Mouse (Mus musculus) large intestine, adult 2 months (tissue): ENCODE results near the gene Stat6. TPM values are rescaled to one million over a fixed set of nuclear protein-coding genes. Genes with fewer than 3 reads are reported as not detected.

Experiments
- DNase-seq: peaks from one replicate; pipeline ENCODE4 v3.0.0-alpha.2; 2012; ENCODE audit warnings: low read depth, low spot score
- WGBS: fragments of 180-500 bp; shearing (Covaris S2); methylation state at CpG from one replicate; pipeline ENCODE4 v1.1.7; 2018; 5-methylcytosine and 5-hydroxymethylcytosine counted together
- polyA plus RNA-seq: library from polyadenylated mRNA; depleted of rRNA; stranded (reverse); fragments of >200 nt; gene quantifications from 2 replicates; pipeline ENCODE4 v1.2.3, GENCODE M21; 2012; rRNA removed

Gene Stat6
- polyA plus RNA-seq = 67.5 and 122 TPM in 2 replicates

DNA sequence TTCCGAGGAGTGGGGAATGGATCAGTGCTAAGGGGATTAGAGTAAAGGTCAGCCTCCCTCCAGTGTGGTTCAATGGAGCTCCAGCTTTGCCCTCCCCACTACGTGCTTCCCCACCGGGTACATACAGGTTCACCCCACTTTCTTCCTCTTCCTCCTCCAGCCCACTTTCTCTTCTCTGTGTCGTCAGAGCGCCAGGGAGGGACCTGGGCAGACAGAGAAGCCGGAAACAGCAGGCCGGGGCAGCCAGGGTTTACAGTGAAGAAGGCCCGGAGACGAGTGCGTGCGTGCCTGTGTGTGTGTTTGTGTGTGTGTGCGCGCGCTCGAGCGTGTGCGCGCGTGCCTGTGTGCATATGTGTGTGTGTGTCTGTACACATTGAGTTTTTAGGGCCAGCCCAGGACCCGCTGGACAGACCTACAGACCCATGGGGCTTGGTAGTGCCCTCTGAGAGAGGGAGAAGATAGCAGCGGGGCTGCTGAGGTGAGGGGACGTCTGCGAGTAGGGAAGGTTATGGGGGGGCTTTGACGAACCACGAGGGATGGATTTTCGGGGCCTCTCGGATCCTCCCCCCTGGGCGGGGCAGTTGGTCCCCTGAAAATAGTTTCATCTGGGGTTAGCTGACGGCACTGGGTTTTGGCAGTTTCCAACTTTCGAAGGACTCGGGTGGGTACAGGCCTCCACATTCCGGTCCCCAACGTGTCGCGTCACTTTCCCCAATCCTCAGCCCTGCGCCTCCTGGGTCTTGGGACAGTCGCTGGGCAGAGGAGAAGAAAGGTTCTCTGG is at the start of gene Stat6:
Gene Stat6, plus strand, starts transcription at position 215 of the 781 bp plus-strand sequence.
- under 1% methylated on average over 37 of the region's 37 CpGs for WGBS
- DNase-seq = no peak

DNA sequence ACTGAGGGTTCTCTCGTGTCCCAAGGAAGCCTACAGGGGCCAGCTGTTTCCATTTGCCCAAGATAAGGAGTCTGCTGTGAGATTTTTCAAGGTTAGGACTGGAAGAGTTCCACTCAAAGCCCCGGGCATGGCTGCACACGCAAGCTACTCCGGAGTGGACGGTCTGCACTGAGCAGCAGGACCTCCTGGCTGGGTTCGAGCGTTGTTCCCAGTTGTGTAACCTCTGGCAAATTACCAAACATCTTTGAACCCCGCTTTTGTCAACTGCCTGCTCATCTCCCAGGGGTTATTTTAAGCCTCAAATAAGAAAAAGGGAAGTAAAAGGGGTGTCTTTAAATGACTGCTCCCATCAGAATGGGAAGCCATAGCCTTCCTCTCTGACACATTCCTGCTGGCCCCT is 48.4 kb upstream of the Stat6 start:
- 86% methylated on average over 8 of the region's 8 CpGs for WGBS
- DNase-seq = no peak

DNA sequence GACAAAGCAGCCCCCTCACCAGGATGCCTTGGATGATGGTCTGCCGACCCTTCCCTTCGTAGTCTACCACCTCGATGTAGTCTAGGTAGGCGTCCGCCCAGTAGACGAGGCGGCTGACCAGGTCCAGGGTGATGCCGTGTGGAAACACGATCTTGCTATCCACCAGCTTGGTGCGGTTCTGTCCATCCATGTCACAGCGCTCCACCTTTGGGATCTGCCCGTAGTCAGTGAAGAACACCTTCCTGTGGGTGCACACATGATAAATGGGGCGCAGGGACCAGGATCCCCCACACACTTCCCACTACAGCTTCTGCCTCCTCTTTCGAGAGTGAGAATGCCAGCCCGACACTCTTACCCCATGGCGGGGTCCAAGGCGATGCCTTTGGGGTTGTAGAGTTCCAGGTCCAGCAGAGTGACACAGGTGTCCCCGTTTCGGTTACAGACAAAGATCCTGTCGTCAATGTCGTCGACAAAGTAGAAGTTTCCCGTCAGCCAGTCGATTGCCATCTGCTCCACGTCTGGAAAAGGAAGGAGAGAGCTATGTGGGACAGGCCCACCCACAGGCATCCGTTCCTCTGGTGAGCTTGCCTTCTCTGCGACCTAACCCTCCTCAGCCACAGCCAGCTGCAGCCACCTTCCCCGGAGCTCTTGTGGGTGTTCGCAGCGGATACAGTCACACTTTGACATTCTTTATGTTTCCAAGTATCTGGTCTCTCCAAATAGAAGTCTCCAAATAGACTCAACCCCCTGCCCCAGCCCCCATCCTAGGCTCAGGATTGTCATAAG is 47.7 kb upstream of the Stat6 start:
- no peak for DNase-seq
- WGBS = 89% methylated on average over 30 of the region's 30 CpGs

GRCm38 (mm10) chr10:127596321-127596941 is 46.4 kb upstream of the Stat6 start:
- WGBS = 29% methylated on average over 7 of the region's 7 CpGs
- DNase-seq = no peak

- no peak for DNase-seq
- 44% methylated on average over 5 of the region's 5 CpGs for WGBS
These were observed 45.4 kb upstream of the Stat6 start for GRCm38 (mm10) chr10:127597311-127597901.

GRCm38 (mm10) chr10:127598607-127599006 is 44.2 kb upstream of the Stat6 start:
- 82% methylated on average over 8 of the region's 8 CpGs for WGBS
- DNase-seq = no peak

DNA sequence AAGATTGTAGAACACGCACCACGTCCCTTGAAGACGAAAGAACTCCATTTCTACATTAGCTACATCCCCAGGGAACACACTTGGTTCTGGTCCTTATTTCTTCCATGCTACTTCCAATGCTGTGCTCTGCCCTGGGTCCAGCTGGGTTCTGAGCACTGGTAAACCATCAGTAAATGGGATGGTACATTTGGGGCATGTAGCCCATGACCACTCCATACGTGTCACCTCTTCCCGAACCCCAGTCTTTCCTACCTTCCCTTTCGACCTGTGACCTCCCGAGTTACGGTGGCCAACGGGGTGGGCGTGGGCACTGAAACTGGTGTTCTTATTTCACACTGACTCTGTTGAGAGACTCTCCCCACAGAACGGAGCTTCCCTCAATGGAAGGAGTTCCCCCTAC is 43.5 kb upstream of the Stat6 start:
- 86% methylated on average over 11 of the region's 11 CpGs for WGBS
- DNase-seq = no peak

- 39% methylated on average over 17 of the region's 17 CpGs for WGBS
- no peak for DNase-seq
These were observed 42.8 kb upstream of the Stat6 start for GRCm38 (mm10) chr10:127599779-127600541.

DNA sequence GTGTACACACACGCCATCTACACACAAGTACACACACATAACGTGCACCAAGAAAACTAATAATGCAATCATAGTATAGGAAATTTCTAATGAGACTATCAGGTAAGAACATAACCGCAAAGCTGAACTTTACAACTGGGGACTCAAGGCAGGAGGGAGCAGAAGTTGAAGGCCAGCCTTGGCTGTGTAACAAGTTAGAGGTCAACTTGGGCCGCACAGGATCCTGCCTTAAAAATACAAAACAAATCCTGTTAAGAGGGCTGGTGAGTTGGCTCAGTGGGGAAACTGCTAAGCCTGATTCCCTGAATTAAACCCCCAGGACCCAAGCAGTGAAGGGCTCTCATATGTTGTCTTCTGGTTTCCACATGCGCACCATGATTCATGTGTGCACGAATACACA is 40.6 kb upstream of the Stat6 start:
- DNase-seq = no peak
- WGBS = 87% methylated on average over 6 of the region's 6 CpGs

GRCm38 (mm10) chr10:127603437-127604371 is 39.1 kb upstream of the Stat6 start:
- 25% methylated on average over 13 of the region's 13 CpGs for WGBS
- DNase-seq = peak; percentile 83

DNA sequence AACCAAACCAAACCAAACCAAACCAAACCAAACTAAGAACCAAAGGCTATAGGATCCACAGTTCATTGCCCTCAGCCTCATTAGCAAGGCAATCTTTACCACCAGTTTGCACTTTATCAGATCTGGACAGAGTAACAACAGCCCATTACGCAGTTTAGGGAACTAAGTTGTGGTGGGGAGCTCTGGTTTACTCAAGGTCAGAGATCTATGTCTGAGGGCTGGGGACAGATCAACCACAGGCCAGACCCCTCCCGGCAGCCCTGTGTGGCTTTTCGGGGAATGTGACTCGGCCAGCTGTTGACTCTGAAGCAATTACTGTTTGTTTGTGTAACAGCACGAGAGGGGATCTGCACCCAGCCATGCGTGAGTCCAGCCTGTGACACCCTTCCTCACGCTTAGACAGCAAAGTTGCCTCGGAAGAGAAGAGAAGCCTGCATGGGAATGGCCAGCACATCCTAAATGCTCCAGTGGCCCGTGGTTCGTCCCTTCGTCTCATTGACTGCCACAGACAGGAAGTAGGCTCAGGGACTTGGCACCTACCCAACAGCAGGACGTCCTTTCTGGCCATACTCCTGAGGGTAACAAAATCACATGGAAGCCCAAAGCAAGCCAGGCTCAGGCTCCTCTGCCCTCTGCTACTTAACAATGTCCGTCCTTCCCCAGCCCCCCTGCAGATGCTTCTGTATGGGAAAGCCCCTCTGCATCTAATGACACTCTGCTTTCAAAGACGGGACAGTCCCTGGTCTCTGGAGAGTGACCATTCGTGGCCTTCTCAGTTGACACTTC is 38.1 kb upstream of the Stat6 start:
- WGBS = 13% methylated on average over 15 of the region's 15 CpGs
- DNase-seq = no peak

DNA sequence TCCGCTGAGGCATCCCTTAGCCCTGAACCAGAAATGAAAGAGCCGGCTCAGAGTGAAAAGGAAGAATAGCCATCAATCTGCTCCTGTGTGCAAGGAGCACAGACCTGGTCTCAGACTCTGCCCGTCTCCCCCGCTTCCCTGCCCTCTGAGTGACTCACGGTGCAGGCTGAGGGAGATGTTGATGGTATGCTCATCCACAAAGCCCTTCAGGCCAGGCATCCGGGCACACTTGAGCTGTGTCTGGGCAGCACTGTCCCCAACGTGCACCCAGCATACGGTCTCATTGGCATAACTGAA is 37.6 kb upstream of the Stat6 start:
- no peak for DNase-seq
- WGBS = 82% methylated on average over 8 of the region's 8 CpGs

GRCm38 (mm10) chr10:127605756-127606155 is 37.0 kb upstream of the Stat6 start:
- no peak for DNase-seq
- WGBS = 93% methylated on average over 9 of the region's 9 CpGs

- WGBS = 89% methylated on average over 7 of the region's 7 CpGs
- no peak for DNase-seq
These were observed 35.7 kb upstream of the Stat6 start for GRCm38 (mm10) chr10:127607059-127607458.

DNA sequence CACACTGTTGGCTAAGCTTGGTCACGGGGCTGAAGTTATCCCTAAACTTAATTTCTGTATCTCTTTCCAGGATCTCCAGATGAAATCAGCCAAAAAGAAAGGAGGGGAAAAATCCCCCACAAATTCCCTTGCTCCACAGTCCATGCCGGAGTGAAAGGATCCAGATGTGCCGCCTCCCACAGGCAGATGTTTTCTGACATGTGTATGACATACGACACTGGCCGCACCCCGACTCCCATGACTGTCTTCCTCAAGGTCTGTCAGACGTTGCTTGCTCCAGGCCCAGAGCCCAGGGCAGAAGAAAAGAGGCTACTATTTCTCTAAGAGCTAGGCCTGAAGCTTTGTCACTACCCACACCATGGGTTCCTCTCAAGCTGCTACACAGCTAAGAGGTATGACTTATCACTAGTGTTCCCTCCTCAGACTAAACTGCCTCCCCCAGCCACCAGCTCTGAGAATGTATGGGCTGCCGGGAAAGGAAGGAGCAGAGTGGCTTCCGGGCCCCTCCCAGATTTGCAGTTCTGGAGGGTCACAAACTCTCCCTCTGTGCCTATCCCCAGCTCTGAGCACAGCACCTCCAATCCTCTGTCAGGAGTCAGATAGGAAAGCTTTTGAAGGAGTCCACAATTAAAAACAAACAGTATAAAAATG is 33.2 kb upstream of the Stat6 start:
- DNase-seq = no peak
- WGBS = 71% methylated on average over 9 of the region's 9 CpGs

DNA sequence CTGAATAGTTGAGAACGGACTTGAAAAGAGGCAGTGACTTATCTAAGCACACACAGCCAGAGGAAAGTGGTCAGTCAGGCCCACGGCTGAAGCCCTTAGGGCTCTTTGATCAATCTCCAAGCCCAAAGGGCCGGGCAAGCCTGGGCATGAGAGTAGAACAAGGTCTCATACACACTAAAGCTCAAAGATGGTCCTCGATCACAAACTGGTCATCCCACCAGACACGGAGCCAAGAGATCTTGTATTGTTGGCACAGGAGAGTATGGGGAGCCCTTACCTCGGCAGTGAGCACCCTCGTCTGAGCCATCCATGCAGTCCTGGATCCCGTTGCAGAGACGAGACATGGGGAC is 32.7 kb upstream of the Stat6 start:
- WGBS = 89% methylated on average over 9 of the region's 9 CpGs
- no peak for DNase-seq

DNA sequence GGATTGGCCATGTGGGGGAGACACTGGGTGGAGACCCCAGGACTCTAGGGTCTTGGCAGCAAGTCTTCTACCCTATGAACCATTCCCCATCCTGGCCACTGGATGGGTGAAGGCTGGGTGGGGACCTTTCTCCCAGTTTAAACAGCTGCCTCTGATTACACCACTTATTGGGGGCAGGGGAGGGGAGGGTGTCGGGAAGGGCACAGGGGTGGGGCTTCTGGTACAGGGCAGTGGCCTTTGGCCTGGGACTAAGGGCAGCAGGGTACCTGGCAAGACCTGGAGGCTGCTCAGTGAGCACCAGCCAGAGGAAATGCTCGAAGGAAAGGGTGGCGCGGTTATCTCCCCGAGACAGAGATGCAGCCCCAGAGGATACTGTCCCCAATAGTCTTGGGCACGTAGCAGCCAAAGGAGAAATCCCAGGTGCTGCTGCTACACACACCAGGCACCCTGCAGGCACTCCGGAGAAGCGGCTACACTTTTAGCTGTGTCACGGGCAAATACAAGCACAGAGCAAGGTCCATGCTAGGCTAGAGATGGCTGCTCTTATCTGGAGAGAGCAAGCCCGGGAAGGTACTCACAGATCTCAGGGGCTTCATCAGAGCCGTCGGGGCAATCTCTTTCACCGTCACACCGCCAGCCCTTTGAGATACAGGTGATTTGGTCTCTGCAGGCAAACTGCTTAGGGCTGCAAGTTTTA is 30.6 kb upstream of the Stat6 start:
- whole genome bisulfite sequencing = 39% methylated on average over 14 of the region's 14 CpGs
- no peak for DNase-seq
